Mouse (Mus musculus) adrenal gland, postnatal 4 days (tissue): ENCODE data around the gene Akap1. TPM values are rescaled to one million over a fixed set of nuclear protein-coding genes. Genes with fewer than 3 reads are reported as not detected.
"Not testable (repeated sequence)": the region's sequence is repeated elsewhere in the genome, so short reads cannot be mapped to it uniquely, and the experiment has no call there.

ENCODE experiments used
- DNase-seq, 2 experiments: peaks; one replicate each; pipeline ENCODE4 v3.0.0; 2021 to 2022; ENCODE audit warnings: low spot score in 2 of 2, mixed read lengths in 2 of 2
- long read RNA-seq, 2 experiments: library from polyadenylated mRNA; stranded (forward); transcript quantifications; one replicate each; pipeline ENCODE4 v2.0.0; 2021
- total RNA-seq, 2 experiments: library from RNA; stranded (reverse); gene quantifications; 2 replicates each; pipeline ENCODE4 v1.2.3; 2021

The Akap1 gene
- 100 to 1,000 TPM in 1 of 2 experiments, 10 to 100 TPM in 1; 94.3 to 101 TPM for total RNA-seq
- long read RNA-seq, experiment 1, transcript Akap1-201 (11 exons, 3,758 nt): major isoform, 50 of 68 reads
- long read RNA-seq, experiment 1, partial matches to known transcripts: 12 of 68 reads
- long read RNA-seq, experiment 1, other reads (novel, unspliced or antisense): 6 of 68 reads
- long read RNA-seq, experiment 2, transcript Akap1-201 (11 exons, 3,758 nt): major isoform, 159 of 218 reads
- long read RNA-seq, experiment 2, partial matches to known transcripts: 32 of 218 reads
- long read RNA-seq, experiment 2, other reads (novel, unspliced or antisense): 24 of 218 reads

- peak; percentile 97 for DNase-seq
Measured at GRCm38 (mm10) chr11:88864458-88865197, at the start of gene Akap1. TSS of gene Akap1 (minus strand) at chr11:88864586.

- peak in 1 of 2 experiments; percentile 26 for DNase-seq
Measured at GRCm38 (mm10) chr11:88909388-88910036, 45.1 kb upstream of the Akap1 start.

GRCm38 (mm10) chr11:88908557-88909211, 44.3 kb upstream of the Akap1 start:
- DNase-seq: peak in 1 of 2 experiments; percentile 37

- no peak for DNase-seq
Measured at GRCm38 (mm10) chr11:88907886-88908285, 43.5 kb upstream of the Akap1 start.

DNA sequence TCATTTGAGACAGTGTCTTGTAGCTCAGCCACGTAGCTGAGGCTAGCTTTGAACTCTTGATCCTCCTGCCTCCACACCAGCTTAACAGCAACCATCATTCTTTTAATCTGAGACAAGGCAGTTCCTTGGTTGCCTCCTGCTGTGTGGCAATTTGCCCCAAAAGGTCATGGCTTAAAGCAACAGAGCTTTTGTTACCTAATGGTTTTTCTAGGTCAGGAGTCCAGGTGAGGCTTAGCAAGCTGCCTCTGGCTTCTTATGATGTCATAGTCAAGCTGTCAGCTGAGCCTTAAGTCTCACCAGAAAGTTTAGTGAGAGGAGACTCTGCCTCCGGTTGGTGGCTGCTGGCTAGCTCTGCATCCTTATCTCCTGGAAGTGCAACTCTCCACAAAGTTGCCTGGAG, 41.2 kb upstream of the Akap1 start:
- no peak for DNase-seq

DNA sequence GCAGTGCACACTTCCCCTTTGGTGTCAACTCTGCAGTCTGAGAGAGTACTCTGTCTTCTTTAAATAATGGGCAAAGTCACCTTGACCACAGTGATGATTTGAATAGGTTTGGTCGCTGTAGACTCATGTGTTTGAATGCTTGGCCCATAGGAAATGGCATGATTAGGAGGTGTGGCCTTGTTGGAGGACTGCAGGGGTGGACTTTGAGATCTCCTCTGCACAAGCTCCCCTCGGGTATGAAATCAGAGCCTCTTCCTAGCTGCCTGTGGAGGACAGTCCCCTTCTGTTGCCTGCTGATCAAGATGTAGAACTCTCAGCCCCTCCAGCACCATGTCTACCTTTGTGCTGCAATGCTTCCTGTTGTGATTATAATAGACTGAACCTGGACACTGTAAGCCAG, 39.7 kb upstream of the Akap1 start:
- DNase-seq: no peak

DNA sequence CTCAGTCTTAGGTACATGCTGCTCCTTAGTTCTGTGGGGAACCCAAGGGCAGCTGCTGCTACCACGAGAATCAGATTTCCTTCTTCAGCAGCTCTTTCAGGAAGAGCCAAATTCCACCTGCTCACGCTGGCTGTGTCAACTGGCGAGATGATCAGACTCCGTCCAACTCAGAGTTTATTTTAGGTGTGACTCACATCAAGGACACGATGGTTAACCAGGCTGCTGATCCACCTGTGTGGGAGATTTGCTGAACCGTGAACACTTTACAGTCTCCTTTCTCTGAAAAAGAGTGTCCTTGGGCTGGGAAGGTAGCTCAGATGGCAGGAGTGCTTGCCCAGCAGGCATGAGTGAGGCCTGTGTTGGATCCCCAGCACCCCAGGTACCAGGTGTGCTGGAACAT, 38.4 kb upstream of the Akap1 start:
- no peak for DNase-seq

DNA sequence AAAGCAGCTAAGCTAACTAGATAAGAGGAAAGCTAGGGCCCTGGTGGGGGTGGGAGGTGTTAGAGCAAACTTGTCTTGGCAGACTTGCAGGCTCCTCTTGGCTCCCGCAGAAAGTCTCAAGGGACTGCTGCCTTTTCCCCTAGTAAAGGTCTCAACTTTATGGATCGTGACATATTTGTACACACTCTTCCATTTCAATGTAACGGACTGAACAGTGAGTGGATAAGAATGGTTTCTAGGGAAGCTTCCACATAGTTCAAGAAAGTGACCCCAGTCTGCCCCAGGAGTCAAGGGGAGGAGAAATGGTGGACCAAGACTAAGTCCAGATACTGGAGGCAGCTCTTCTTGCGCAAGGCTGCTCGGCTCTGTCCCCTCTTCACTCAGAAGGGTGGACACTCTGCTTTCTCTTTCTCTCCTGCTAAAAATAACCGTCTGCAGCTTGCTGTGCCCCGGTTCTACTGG, 37.0 kb upstream of the Akap1 start:
- DNase-seq: no peak

GRCm38 (mm10) chr11:88899561-88899960, 35.2 kb upstream of the Akap1 start:
- DNase-seq: no peak

- no peak for DNase-seq
Measured at GRCm38 (mm10) chr11:88898380-88898763, 34.0 kb upstream of the Akap1 start.

- DNase-seq: no peak
Measured at GRCm38 (mm10) chr11:88897624-88898379, 33.4 kb upstream of the Akap1 start.

- peak in 1 of 2 experiments; percentile 29 for DNase-seq
Measured at GRCm38 (mm10) chr11:88895800-88896232, 31.4 kb upstream of the Akap1 start.

- not testable (repeated sequence) for DNase-seq
Measured at GRCm38 (mm10) chr11:88895235-88895634, 30.8 kb upstream of the Akap1 start.

GRCm38 (mm10) chr11:88894279-88894678, 29.9 kb upstream of the Akap1 start:
- not testable (repeated sequence) for DNase-seq

DNA sequence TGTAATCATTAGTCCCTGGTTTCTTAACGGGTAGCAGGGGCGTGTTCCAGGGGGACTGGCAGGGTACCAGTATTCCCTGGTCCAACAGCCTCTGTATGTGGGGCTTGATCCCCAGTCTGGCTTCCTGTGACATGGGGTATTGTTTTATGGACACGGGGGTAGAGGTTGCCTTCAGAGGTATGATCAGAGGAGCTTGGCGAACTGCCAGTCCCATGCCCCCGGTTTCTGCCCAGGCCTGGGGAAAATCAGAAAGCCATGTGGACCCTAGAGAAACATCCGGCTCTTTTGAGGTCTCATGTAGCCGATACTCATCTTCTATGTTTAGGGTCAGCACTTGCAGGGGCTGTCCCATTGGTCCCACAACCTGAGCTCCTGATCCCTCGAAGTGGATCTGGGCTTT, 29.1 kb upstream of the Akap1 start:
- not testable (repeated sequence) for DNase-seq

DNA sequence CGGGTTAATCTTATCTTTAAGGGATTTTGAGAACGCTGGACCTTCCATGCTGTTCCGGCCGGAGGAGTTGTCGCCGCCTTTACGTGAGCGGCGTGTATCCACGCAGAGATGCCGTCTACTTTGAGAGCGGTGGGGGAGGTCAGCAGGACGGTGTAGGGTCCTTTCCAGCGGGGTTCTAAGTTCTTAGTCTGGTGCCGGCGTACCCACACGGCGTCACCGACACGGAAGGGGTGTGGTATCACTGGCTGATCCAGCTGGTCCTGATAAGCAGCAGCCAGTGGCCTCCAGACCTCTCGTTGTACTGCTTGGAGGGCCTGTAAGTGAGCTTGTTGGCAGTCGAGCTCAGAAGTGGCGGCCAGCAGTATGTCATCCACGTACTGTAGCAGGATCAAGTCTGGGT, 28.4 kb upstream of the Akap1 start:
- DNase-seq: peak in 1 of 2 experiments; percentile 29

- peak; percentile 64 to 74 for DNase-seq
Measured at GRCm38 (mm10) chr11:88891921-88892561, 27.7 kb upstream of the Akap1 start.

DNA sequence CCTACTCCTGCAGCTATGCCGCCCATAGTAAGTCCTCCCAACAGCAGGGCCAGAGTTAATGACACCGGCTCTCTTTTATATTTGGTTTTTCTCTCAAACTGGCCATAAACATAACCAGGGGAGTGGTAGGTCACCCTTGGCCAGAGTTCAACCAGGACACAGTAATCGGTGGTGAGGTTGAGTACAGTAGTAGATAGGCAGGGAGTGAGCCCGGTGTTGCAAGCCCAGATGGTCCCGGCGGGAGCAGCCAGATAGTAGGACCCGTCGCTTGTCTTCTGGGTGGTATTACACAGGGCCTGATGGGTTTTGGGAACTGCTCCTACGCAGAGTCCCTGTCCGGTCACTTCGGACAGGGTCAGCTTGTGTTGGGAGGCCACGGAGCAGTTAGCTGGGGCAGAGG, 27.1 kb upstream of the Akap1 start:
- DNase-seq: peak in 1 of 2 experiments; percentile 24

- DNase-seq: not testable (repeated sequence)
Measured at GRCm38 (mm10) chr11:88890904-88891303, 26.5 kb upstream of the Akap1 start.

- DNase-seq: no peak
Measured at GRCm38 (mm10) chr11:88888996-88889395, 24.6 kb upstream of the Akap1 start.
